Mouse (Mus musculus) thymus, adult 2 months (tissue): Measurements from ENCODE around the gene Cpsf3.

Experiments
- CTCF ChIP-seq: fragments of 200-500 bp; IDR thresholded peaks from 2 replicates; pipeline ENCODE4 v1.5.1; 2012; ENCODE audit warnings: mild to moderate bottlenecking, control low read depth, low read length, moderate library complexity, borderline replicate concordance; ENCODE audit not compliant: control insufficient read depth, poor library complexity, insufficient read depth; ENCODE audit errors: extremely low read depth
- POLR2A ChIP-seq: fragments of 200-500 bp; IDR thresholded peaks from 2 replicates; pipeline ENCODE4 v1.6.1; 2012; ENCODE audit warnings: mild to moderate bottlenecking, low read length, control low read depth, moderate library complexity; ENCODE audit not compliant: control insufficient read depth, poor library complexity, insufficient read depth; ENCODE audit errors: extremely low read depth

DNA sequence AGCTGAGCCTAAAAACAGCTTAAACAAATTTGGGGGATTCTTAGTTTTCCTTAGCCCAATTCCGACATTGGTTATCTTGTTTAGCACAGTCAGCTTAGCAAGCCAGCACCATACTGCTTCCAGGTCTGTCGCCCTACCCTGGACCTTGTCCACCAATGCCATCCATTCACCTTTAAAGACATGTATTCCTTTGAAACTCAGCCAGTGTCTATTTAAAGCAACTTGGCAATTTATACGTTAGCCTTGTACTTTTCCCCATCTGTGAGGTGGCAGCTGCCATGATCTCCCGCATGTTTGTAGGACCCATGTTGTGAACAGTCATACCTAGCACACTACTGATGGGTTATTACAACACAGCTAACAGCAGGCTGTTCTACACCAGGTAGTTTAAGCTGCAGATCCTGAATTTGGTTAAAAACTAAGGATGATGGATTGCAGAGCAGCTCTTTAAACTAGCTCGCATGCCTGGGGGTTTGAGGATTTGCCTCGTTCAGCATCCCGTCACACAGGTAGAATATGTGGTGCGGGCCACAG is 17.0 kb upstream of the Cpsf3 start:
- no peak for TF ChIP-seq CTCF
- TF ChIP-seq POLR2A, result no peak
